Mouse (Mus musculus): Measurements from ENCODE around the gene Cluh.

The Cluh gene

GRCm38 (mm10) chr11:74649647-74650551, 604 bp downstream of the Cluh start:
- DNase-seq, result peak; percentile 91

GRCm38 (mm10) chr11:74650576-74651100, 1.3 kb downstream of the Cluh start:
- no peak for DNase-seq

- DNase-seq, result peak; percentile 82
Observed at GRCm38 (mm10) chr11:74652791-74653191, 3.5 kb downstream of the Cluh start.

GRCm38 (mm10) chr11:74653385-74653784, 4.1 kb downstream of the Cluh start:
- DNase-seq, result peak; percentile 48

- DNase-seq, result no peak
Observed at GRCm38 (mm10) chr11:74655941-74656340, 6.6 kb downstream of the Cluh start.

GRCm38 (mm10) chr11:74660336-74660735, 11.0 kb downstream of the Cluh start:
- no peak for DNase-seq

- no peak for DNase-seq
Observed at GRCm38 (mm10) chr11:74661641-74662040, 12.3 kb downstream of the Cluh start.

GRCm38 (mm10) chr11:74662221-74662620, 12.9 kb downstream of the Cluh start:
- no peak for DNase-seq

GRCm38 (mm10) chr11:74664279-74664678, 15.0 kb downstream of the Cluh start:
- no peak for DNase-seq

- DNase-seq, result no peak
Observed at GRCm38 (mm10) chr11:74664906-74665305, 15.6 kb downstream of the Cluh start.

GRCm38 (mm10) chr11:74665631-74666283, 16.5 kb downstream of the Cluh start:
- no peak for DNase-seq

GRCm38 (mm10) chr11:74666284-74666652, 17.0 kb downstream of the Cluh start:
- DNase-seq, result no peak

GRCm38 (mm10) chr11:74666776-74667581, 17.7 kb downstream of the Cluh start:
- no peak for DNase-seq

GRCm38 (mm10) chr11:74667582-74668010, 18.3 kb downstream of the Cluh start:
- DNase-seq, result no peak

GRCm38 (mm10) chr11:74668466-74668865, 19.2 kb downstream of the Cluh start:
- no peak for DNase-seq

GRCm38 (mm10) chr11:74668971-74669370, 19.7 kb downstream of the Cluh start:
- no peak for DNase-seq

GRCm38 (mm10) chr11:74670151-74670550, 20.9 kb downstream of the Cluh start:
- no peak for DNase-seq

- DNase-seq, result no peak
Observed at GRCm38 (mm10) chr11:74671013-74671412, 21.7 kb downstream of the Cluh start.

- no peak for DNase-seq
Observed at GRCm38 (mm10) chr11:74671839-74672238, 22.5 kb downstream of the Cluh start.

- no peak for DNase-seq
Observed at GRCm38 (mm10) chr11:74672901-74673513, 23.7 kb downstream of the Cluh start.

GRCm38 (mm10) chr11:74673561-74673960, 24.3 kb downstream of the Cluh start:
- DNase-seq, result no peak

- DNase-seq, result no peak
Observed at GRCm38 (mm10) chr11:74674713-74675112, 25.4 kb downstream of the Cluh start.

- DNase-seq, result no peak
Observed at GRCm38 (mm10) chr11:74675156-74675555, 25.9 kb downstream of the Cluh start.

All from kidney, adult 11 months (tissue).